Mouse (Mus musculus): ENCODE measurements around the gene Ccdc177. TPM values are rescaled to one million over a fixed set of nuclear protein-coding genes. Genes with fewer than 3 reads are reported as not detected.
A peak's percentile ranks its signal among the peaks of the same experiment; 100 is the strongest.

The Ccdc177 gene
- total and polyA plus RNA-seq, 2 experiments from 2014 or later, result not detected

- TF ChIP-seq EP300 (IDR thresholded peaks at IDR 0.05; ENCODE audit: low read depth) (no peak), CTCF (IDR thresholded peaks at IDR 0.05; ENCODE audit: low read depth) (no peak)
- no peak overlapping the region for H3K27ac ChIP-seq (ENCODE audit: low read depth)
- ATAC-seq (ENCODE audit: insufficient read depth, low read depth) (no peak), DNase-seq (ENCODE audit: low spot score) (no peak)
- H3K27me3 ChIP-seq (ENCODE audit: control insufficient read depth, insufficient read depth, low read length), result 0 out of 2 replicates have a peak, but pooled peaks cover 9% of the 10 kb centered on the region
- H3K4me3 ChIP-seq (ENCODE audit: low read depth, low read length), result no peak overlapping the region
- H3K9ac ChIP-seq (replicated peaks; ENCODE audit: low read depth, low read length), result no peak overlapping the region
- H3K9me3 ChIP-seq (replicated peaks; ENCODE audit: control insufficient read depth, low read length), result no peaks in the 10 kb centered on the region
- 75% methylated on average over 12 of the region's 12 CpGs for WGBS
- no peak overlapping the region for H3K4me2 ChIP-seq (ENCODE audit: low read depth, low read length)
- no peaks in the 10 kb centered on the region for H3K36me3 ChIP-seq (replicated peaks; ENCODE audit: control insufficient read depth, insufficient read depth, low read length)
- no peaks in the 10 kb centered on the region for H3K4me1 ChIP-seq (ENCODE audit: control insufficient read depth, insufficient read depth)
Observed at GRCm38 (mm10) chr12:80729758-80730530, 30.5 kb downstream of the Ccdc177 start.

GRCm38 (mm10) chr12:80728814-80729213 lies 31.7 kb downstream of the Ccdc177 start:
- ATAC-seq (ENCODE audit: insufficient read depth, low read depth) (no peak), DNase-seq (ENCODE audit: low spot score) (no peak)
- 38% methylated on average over 2 of the region's 2 CpGs for WGBS
- no peak overlapping the region for H3K4me2 ChIP-seq (ENCODE audit: low read depth, low read length)
- no peaks in the 10 kb centered on the region for H3K4me1 ChIP-seq (ENCODE audit: control insufficient read depth, insufficient read depth)
- 0 out of 2 replicates have a peak, but pooled peaks cover 9% of the 10 kb centered on the region for H3K27me3 ChIP-seq (ENCODE audit: control insufficient read depth, insufficient read depth, low read length)
- no peaks in the 10 kb centered on the region for H3K36me3 ChIP-seq (replicated peaks; ENCODE audit: control insufficient read depth, insufficient read depth, low read length)
- TF ChIP-seq CTCF (IDR thresholded peaks at IDR 0.05; ENCODE audit: low read depth) (peak; percentile 55), EP300 (IDR thresholded peaks at IDR 0.05; ENCODE audit: low read depth) (no peak)
- no peak overlapping the region for H3K27ac ChIP-seq (ENCODE audit: low read depth)
- H3K9ac ChIP-seq (replicated peaks; ENCODE audit: low read depth, low read length), result no peak overlapping the region
- H3K4me3 ChIP-seq (ENCODE audit: low read depth, low read length), result no peak overlapping the region
- H3K9me3 ChIP-seq (replicated peaks; ENCODE audit: control insufficient read depth, low read length), result no peaks in the 10 kb centered on the region

- H3K4me2 ChIP-seq (ENCODE audit: low read depth, low read length), result no peak overlapping the region
- H3K4me3 ChIP-seq (ENCODE audit: low read depth, low read length), result no peak overlapping the region
- no peak for ATAC-seq (ENCODE audit: insufficient read depth, low read depth)
- no peaks in the 10 kb centered on the region for H3K9me3 ChIP-seq (replicated peaks; ENCODE audit: control insufficient read depth, low read length)
- 0 out of 2 replicates have a peak, but pooled peaks cover 9% of the 10 kb centered on the region for H3K27me3 ChIP-seq (ENCODE audit: control insufficient read depth, insufficient read depth, low read length)
- no peaks in the 10 kb centered on the region for H3K4me1 ChIP-seq (ENCODE audit: control insufficient read depth, insufficient read depth)
- H3K9ac ChIP-seq (replicated peaks; ENCODE audit: low read depth, low read length), result no peak overlapping the region
- no peak for DNase-seq (ENCODE audit: low spot score)
- TF ChIP-seq EP300 (IDR thresholded peaks at IDR 0.05; ENCODE audit: low read depth), result no peak
- no peak for TF ChIP-seq CTCF (IDR thresholded peaks at IDR 0.05; ENCODE audit: low read depth)
- WGBS, result 0% methylated on average over 1 of the region's 1 CpGs
- no peaks in the 10 kb centered on the region for H3K36me3 ChIP-seq (replicated peaks; ENCODE audit: control insufficient read depth, insufficient read depth, low read length)
- no peak overlapping the region for H3K27ac ChIP-seq (ENCODE audit: low read depth)
Observed at GRCm38 (mm10) chr12:80728207-80728606, 32.3 kb downstream of the Ccdc177 start.

GRCm38 (mm10) chr12:80724853-80725559 lies 35.5 kb downstream of the Ccdc177 start:
- Histone ChIP-seq H3K4me3 (ENCODE audit: low read depth, low read length) (no peak overlapping the region), H3K27ac (ENCODE audit: low read depth) (no peak overlapping the region), H3K9me3 (replicated peaks; ENCODE audit: control insufficient read depth, low read length) (no peaks in the 10 kb centered on the region), H3K4me2 (ENCODE audit: low read depth, low read length) (no peak overlapping the region), H3K4me1 (ENCODE audit: control insufficient read depth, insufficient read depth) (no peaks in the 10 kb centered on the region), H3K36me3 (replicated peaks; ENCODE audit: control insufficient read depth, insufficient read depth, low read length) (no peaks in the 10 kb centered on the region), H3K27me3 (ENCODE audit: control insufficient read depth, insufficient read depth, low read length) (0 out of 2 replicates have a peak, but pooled peaks cover 7% of the 10 kb centered on the region), H3K9ac (replicated peaks; ENCODE audit: low read depth, low read length) (no peak overlapping the region)
- DNase-seq (ENCODE audit: low spot score) (peak; percentile 66), ATAC-seq (ENCODE audit: insufficient read depth, low read depth) (no peak)
- TF ChIP-seq CTCF (IDR thresholded peaks at IDR 0.05; ENCODE audit: low read depth), result peak; percentile 82
- no peak for TF ChIP-seq EP300 (IDR thresholded peaks at IDR 0.05; ENCODE audit: low read depth)
- 32% methylated on average over 10 of the region's 10 CpGs for WGBS

- no peaks in the 10 kb centered on the region for H3K4me1 ChIP-seq (ENCODE audit: control insufficient read depth, insufficient read depth)
- TF ChIP-seq EP300 (IDR thresholded peaks at IDR 0.05; ENCODE audit: low read depth) (no peak), CTCF (IDR thresholded peaks at IDR 0.05; ENCODE audit: low read depth) (no peak)
- ATAC-seq (ENCODE audit: insufficient read depth, low read depth), result no peak
- no peak overlapping the region for H3K4me2 ChIP-seq (ENCODE audit: low read depth, low read length)
- H3K9me3 ChIP-seq (replicated peaks; ENCODE audit: control insufficient read depth, low read length), result no peaks in the 10 kb centered on the region
- DNase-seq (ENCODE audit: low spot score), result no peak
- H3K27me3 ChIP-seq (ENCODE audit: control insufficient read depth, insufficient read depth, low read length), result 0 out of 2 replicates have a peak, but pooled peaks cover 4% of the 10 kb centered on the region
- 76% methylated on average over 15 of the region's 15 CpGs for WGBS
- no peak overlapping the region for H3K9ac ChIP-seq (replicated peaks; ENCODE audit: low read depth, low read length)
- H3K27ac ChIP-seq (ENCODE audit: low read depth), result no peak overlapping the region
- H3K4me3 ChIP-seq (ENCODE audit: low read depth, low read length), result no peak overlapping the region
- no peaks in the 10 kb centered on the region for H3K36me3 ChIP-seq (replicated peaks; ENCODE audit: control insufficient read depth, insufficient read depth, low read length)
Observed at GRCm38 (mm10) chr12:80721458-80721857, 39.0 kb downstream of the Ccdc177 start.
